Mouse (Mus musculus) neural tube, embryonic 14.5 days (tissue): ENCODE results near the gene Srms. TPM values are rescaled to one million over a fixed set of nuclear protein-coding genes. Genes with fewer than 3 reads are reported as not detected.

Source experiments
- ATAC-seq: fragments of 200-750 bp; cut with Nextera tagmentation; 2 replicates; pipeline ENCODE4 v1.8.0; 2017; ENCODE audit warnings: low read depth, mild to moderate bottlenecking, moderate TSS enrichment, moderate library complexity
- H3K27ac ChIP-seq: fragments of 300-500 bp; sonication (generic); 2 replicates; pipeline ENCODE4 v1.5.1; 2014; ENCODE audit warnings: low read depth, mild to moderate bottlenecking, control low read depth, low read length, moderate library complexity, mixed read lengths
- H3K27me3 ChIP-seq: fragments of 300-500 bp; sonication (generic); 2 replicates; pipeline ENCODE4 v1.6.1; 2014; ENCODE audit warnings: low read length; ENCODE audit not compliant: control insufficient read depth, insufficient read depth
- H3K36me3 ChIP-seq: fragments of 300-500 bp; sonication (generic); 2 replicates; pipeline ENCODE4 v1.6.1; 2014; ENCODE audit warnings: low read length, mixed read lengths; ENCODE audit not compliant: control insufficient read depth, insufficient read depth
- H3K4me1 ChIP-seq: fragments of 300-500 bp; sonication (generic); 2 replicates; pipeline ENCODE4 v1.6.1; 2014; ENCODE audit warnings: low read length; ENCODE audit not compliant: control insufficient read depth, insufficient read depth
- H3K4me2 ChIP-seq: fragments of 300-500 bp; sonication (generic); 2 replicates; pipeline ENCODE4 v1.6.1; 2014; ENCODE audit warnings: mild to moderate bottlenecking, low read depth, low read length, control low read depth
- H3K4me3 ChIP-seq: fragments of 300-500 bp; sonication (generic); 2 replicates; pipeline ENCODE4 v1.5.1; 2014; ENCODE audit warnings: low read depth, low read length, control low read depth, mixed read lengths
- H3K9ac ChIP-seq: fragments of 300-500 bp; sonication (generic); replicated peaks from 2 replicates; pipeline ENCODE4 v1.6.1; 2014; ENCODE audit warnings: low read depth, mild to moderate bottlenecking, control low read depth, low read length, mixed read lengths
- H3K9me3 ChIP-seq: fragments of 300-500 bp; sonication (generic); 2 replicates; pipeline ENCODE4 v1.6.1; 2016; ENCODE audit warnings: low read length; ENCODE audit not compliant: control insufficient read depth
- WGBS: fragments of 180-500 bp; shearing (Covaris S2); extraction: QIAGEN DNeasy Blood & Tissue Kit; methylation state at CpG from one replicate; pipeline ENCODE4 v1.1.7; 2014; 5-methylcytosine and 5-hydroxymethylcytosine counted together
- polyA plus RNA-seq: library from polyadenylated mRNA; unstranded; fragments of >200 nt; fragmentation: Nextera tagmentation; extraction: Ambion mirVana; gene quantifications from 2 replicates; pipeline ENCODE4 v1.2.1, GENCODE M21; 2014

Srms gene
- polyA plus RNA-seq, 1 experiment from 2014 or later, result 0.15 TPM

- H3K4me1 ChIP-seq, result no peaks in the 10 kb centered on the region
- H3K9ac ChIP-seq, result no peak overlapping the region
- WGBS, result 89% methylated on average over 3 of the region's 3 CpGs
- H3K36me3 ChIP-seq, result no peaks in the 10 kb centered on the region
- no peak overlapping the region for H3K27ac ChIP-seq
- no peak for ATAC-seq
- no peak overlapping the region for H3K4me2 ChIP-seq
- H3K9me3 ChIP-seq, result no peaks in the 10 kb centered on the region
- no peaks in the 10 kb centered on the region for H3K27me3 ChIP-seq
- no peak overlapping the region for H3K4me3 ChIP-seq
These were observed 14.1 kb upstream of the Srms start for GRCm38 (mm10) chr2:181227122-181227521.

GRCm38 (mm10) chr2:181224994-181225393, 12.0 kb upstream of the Srms start:
- no peaks in the 10 kb centered on the region for H3K9me3 ChIP-seq
- H3K4me3 ChIP-seq, result no peak overlapping the region
- H3K27ac ChIP-seq, result no peak overlapping the region
- no peaks in the 10 kb centered on the region for H3K27me3 ChIP-seq
- H3K4me1 ChIP-seq, result peaks cover 1% of the 10 kb centered on the region; the same call in 1 of the 2 replicates
- 92% methylated on average over 2 of the region's 2 CpGs for WGBS
- no peak overlapping the region for H3K9ac ChIP-seq
- H3K4me2 ChIP-seq, result no peak overlapping the region
- no peak for ATAC-seq
- H3K36me3 ChIP-seq, result no peaks in the 10 kb centered on the region

GRCm38 (mm10) chr2:181220361-181220760, 7.4 kb upstream of the Srms start:
- 41% methylated on average over 2 of the region's 2 CpGs for WGBS
- ATAC-seq, result no peak
- H3K9ac ChIP-seq, result no peak overlapping the region
- no peaks in the 10 kb centered on the region for H3K27me3 ChIP-seq
- peaks cover 2% of the 10 kb centered on the region; the same call in 1 of the 2 replicates for H3K4me1 ChIP-seq
- no peak overlapping the region; the same call in 1 of the 2 replicates for H3K4me2 ChIP-seq
- no peak overlapping the region for H3K4me3 ChIP-seq
- H3K27ac ChIP-seq, result no peak overlapping the region
- no peaks in the 10 kb centered on the region for H3K36me3 ChIP-seq
- H3K9me3 ChIP-seq, result no peaks in the 10 kb centered on the region

GRCm38 (mm10) chr2:181219538-181220216, 6.7 kb upstream of the Srms start, which contains the start of gene Fndc11:
Gene Fndc11 (plus strand): TSS chr2:181220013.
- no peaks in the 10 kb centered on the region for H3K9me3 ChIP-seq
- H3K4me2 ChIP-seq, result peak within 1 kb of the TSS; percentile 42
- no peak within 1 kb of the TSS; the same call in 1 of the 2 replicates for H3K4me3 ChIP-seq
- 0 out of 2 replicates have a peak within 1 kb of the TSS, but pooled peaks have one; percentile 24 for H3K27ac ChIP-seq
- peaks cover 2% of the 10 kb centered on the region; the same call in 1 of the 2 replicates for H3K4me1 ChIP-seq
- WGBS, result 3% methylated on average over 25 of the region's 25 CpGs
- H3K27me3 ChIP-seq, result no peaks in the 10 kb centered on the region
- H3K36me3 ChIP-seq, result no peaks in the 10 kb centered on the region
- H3K9ac ChIP-seq, result 0 out of 2 replicates have a peak within 1 kb of the TSS, but pooled peaks have one; percentile 7
- peak; percentile 87 for ATAC-seq

DNA sequence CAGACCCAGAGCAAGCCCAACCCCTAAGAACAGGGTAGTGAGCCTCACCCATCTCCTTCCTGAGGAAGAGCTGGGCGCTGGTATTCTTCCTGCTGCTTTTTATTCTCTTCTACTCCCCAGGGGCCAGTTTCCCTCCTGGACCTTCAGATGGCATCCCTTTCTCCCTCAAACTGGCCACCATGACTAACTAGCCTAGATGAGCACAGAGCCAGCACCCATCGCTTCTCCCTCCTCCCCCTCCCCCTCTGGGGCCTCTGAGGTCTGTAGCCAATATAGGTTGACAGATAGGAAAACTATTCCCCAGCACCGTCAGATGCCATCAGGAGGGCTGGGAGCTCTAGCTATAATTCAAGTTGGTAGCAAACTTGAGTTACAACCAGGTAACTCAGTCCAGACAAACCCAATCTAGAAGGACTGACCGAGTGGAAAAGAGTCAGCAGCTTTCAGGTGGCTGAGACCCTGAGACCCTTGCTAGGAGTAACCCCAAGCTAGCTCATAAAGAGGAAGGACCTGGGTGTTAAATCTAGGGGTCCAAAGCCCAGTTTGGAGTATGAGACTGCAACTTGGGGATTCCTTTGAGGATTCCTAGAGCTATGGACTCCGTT, 6.0 kb upstream of the Srms start:
- Histone ChIP-seq H3K9me3 (no peaks in the 10 kb centered on the region), H3K4me1 (peaks cover 2% of the 10 kb centered on the region; the same call in 1 of the 2 replicates), H3K36me3 (no peaks in the 10 kb centered on the region), H3K9ac (no peak overlapping the region), H3K4me3 (no peak overlapping the region), H3K27ac (no peak overlapping the region), H3K4me2 (no peak overlapping the region), H3K27me3 (no peaks in the 10 kb centered on the region)
- 66% methylated on average over 5 of the region's 5 CpGs for WGBS
- no peak for ATAC-seq

DNA sequence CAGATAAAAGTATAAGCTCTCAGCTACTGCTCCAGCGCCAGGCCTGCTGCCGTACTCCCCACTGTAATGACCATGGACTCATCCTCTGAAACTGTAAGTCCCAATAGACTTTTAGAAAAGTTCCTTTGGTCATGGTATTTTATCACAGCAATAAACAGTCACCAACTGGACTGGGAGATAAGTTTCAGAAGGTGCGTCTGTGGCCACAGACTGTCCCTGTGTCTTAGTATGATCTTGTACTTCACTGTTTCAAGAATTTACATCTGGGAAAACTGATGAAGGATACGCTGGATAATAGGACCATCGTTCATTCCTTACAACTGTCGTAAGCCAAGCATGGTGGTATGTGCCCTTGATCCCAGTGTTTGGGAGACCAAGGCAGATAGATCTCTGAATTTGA, 3.1 kb upstream of the Srms start:
- H3K4me1 ChIP-seq, result peaks cover 9% of the 10 kb centered on the region
- no peaks in the 10 kb centered on the region for H3K36me3 ChIP-seq
- H3K27me3 ChIP-seq, result peaks cover 18% of the 10 kb centered on the region
- no peak for ATAC-seq
- H3K4me2 ChIP-seq, result no peak overlapping the region
- no peak overlapping the region for H3K27ac ChIP-seq
- 91% methylated on average over 6 of the region's 6 CpGs for WGBS
- H3K4me3 ChIP-seq, result no peak overlapping the region
- H3K9ac ChIP-seq, result no peak overlapping the region
- H3K9me3 ChIP-seq, result no peaks in the 10 kb centered on the region

DNA sequence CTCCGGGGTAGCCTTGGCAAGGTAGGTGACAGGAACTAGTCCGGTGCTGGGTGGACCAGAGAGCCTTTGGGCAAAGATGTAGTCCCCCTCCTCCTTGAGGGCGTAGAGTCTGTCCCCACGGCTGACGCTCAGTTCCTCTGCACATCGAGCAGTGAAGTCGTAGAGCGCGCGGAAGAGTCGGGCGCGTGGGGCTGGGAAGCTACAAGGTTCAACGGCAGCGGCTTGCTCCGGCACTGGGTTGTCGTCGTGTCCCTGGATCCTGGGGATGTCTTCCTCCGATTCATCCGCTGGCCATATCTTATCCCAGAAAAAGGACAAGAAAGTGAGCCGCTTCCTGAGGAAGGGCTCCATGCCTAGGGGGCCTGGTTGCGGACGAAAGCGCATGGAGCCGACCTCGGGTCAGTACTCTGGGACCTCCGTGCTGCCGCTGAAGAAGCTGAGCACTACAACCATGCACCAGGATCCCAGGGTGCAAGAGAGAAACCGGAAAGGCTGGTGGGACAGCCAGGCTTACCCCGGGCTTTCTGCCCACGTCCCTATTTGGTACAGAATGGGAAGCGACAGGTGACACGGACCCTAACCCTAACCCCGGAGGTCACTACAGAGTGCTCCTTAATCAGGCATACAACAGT, 480 bp downstream of the Srms start:
- WGBS, result 3% methylated on average over 34 of the region's 34 CpGs

GRCm38 (mm10) chr2:181206118-181206517, 6.9 kb downstream of the Srms start:
- H3K9ac ChIP-seq, result no peak overlapping the region
- H3K27me3 ChIP-seq, result no peaks in the 10 kb centered on the region
- H3K9me3 ChIP-seq, result no peaks in the 10 kb centered on the region
- WGBS, result 83% methylated on average over 9 of the region's 9 CpGs
- H3K4me3 ChIP-seq, result no peak overlapping the region
- H3K27ac ChIP-seq, result no peak overlapping the region
- ATAC-seq, result no peak
- no peaks in the 10 kb centered on the region for H3K4me1 ChIP-seq
- H3K4me2 ChIP-seq, result no peak overlapping the region
- H3K36me3 ChIP-seq, result no peaks in the 10 kb centered on the region

More for the DNA sequence above, 480 bp downstream of the Srms start:
- no peak overlapping the region for H3K9ac ChIP-seq
- peak overlapping the region; percentile 19 for H3K4me3 ChIP-seq
- no peak overlapping the region for H3K27ac ChIP-seq
- peaks cover 18% of the 10 kb centered on the region for H3K27me3 ChIP-seq
- H3K4me2 ChIP-seq, result peak overlapping the region; percentile 41
- H3K4me1 ChIP-seq, result peaks cover 7% of the 10 kb centered on the region; the same call in 1 of the 2 replicates
- ATAC-seq, result no peak
- no peaks in the 10 kb centered on the region for H3K9me3 ChIP-seq
- no peaks in the 10 kb centered on the region for H3K36me3 ChIP-seq

DNA sequence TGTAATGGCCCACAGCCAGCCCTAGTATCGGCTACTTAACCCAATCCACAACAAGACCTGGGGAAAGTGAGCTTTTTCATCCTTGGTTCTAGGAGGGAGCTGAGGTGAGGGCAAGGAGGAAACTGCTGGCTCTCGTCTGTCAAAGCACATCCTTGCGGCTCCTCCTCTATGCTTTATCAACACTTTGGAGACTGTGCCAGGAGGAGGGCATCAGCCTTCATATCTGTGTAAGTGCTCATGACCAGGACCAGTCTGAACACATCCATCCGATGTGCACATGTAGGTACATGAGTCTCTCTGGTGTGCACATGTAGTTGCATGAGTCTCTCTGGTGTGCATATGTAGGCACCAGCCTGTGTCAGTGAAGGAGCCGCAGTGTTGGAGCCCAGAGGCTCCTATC, 7.3 kb downstream of the Srms start:
- no peak for ATAC-seq
- H3K4me2 ChIP-seq, result no peak overlapping the region
- H3K9me3 ChIP-seq, result no peaks in the 10 kb centered on the region
- no peak overlapping the region for H3K4me3 ChIP-seq
- no peaks in the 10 kb centered on the region for H3K27me3 ChIP-seq
- no peaks in the 10 kb centered on the region for H3K4me1 ChIP-seq
- no peak overlapping the region for H3K9ac ChIP-seq
- H3K27ac ChIP-seq, result no peak overlapping the region
- no peaks in the 10 kb centered on the region for H3K36me3 ChIP-seq
- 88% methylated on average over 5 of the region's 5 CpGs for WGBS
